8 mouse cellular contexts compared by ENCODE assay signal in genomic region chr15:3581861-3582806, GRCm38 (mm10). TPM values are rescaled to one million over a fixed set of nuclear protein-coding genes. Genes with fewer than 3 reads are reported as not detected.
DNase-seq lines count a peak whose midpoint lies in the region; ATAC-seq and TF ChIP-seq lines count a peak whose summit lies in the region.

No protein-coding gene starts in this region.

- H3K4me2 ChIP-seq in liver, postnatal 0 days (ENCODE audit: low read depth, low read length), result peak overlapping the region; percentile 75
- H3K4me2 ChIP-seq in neural tube, embryonic 15.5 days, result peak overlapping the region; percentile 85

- no peak for TF ChIP-seq EP300 in liver, postnatal 0 days (IDR thresholded peaks at IDR 0.05; ENCODE audit: low read depth)

- no peaks in the 10 kb centered on the region for H3K27me3 ChIP-seq in liver, postnatal 0 days (ENCODE audit: insufficient read depth, low read length)
- H3K27me3 ChIP-seq in neural tube, embryonic 15.5 days (replicated peaks), result no peaks in the 10 kb centered on the region

- no peaks in the 10 kb centered on the region for H3K36me3 ChIP-seq in liver, postnatal 0 days (replicated peaks; ENCODE audit: insufficient read depth, low read length)
- H3K36me3 ChIP-seq in neural tube, embryonic 15.5 days, result no peaks in the 10 kb centered on the region

- DNase-seq in ES-CJ7 (ENCODE audit: low read depth, low spot score), result peak; percentile 31
- DNase-seq in cerebellum, adult 18-20 months, result peak; percentile 9 to 24
- peak; percentile 53 to 78 for DNase-seq in heart, postnatal 36 days
- peak in 1 of 2 experiments; percentile 4 for DNase-seq in layer of hippocampus, adult 2 months (ENCODE audit: low spot score in 2 of 2)
- DNase-seq in liver, postnatal 0 days, result peak; percentile 39
- DNase-seq in yolk sac, embryonic 10.5 days (ENCODE audit: low spot score), result peak; percentile 69

- peak overlapping the region; percentile 86 for H3K4me3 ChIP-seq in layer of hippocampus, adult 2 months
- H3K4me3 ChIP-seq in liver, postnatal 0 days (ENCODE audit: low read depth, low read length), result peak overlapping the region; percentile 70
- H3K4me3 ChIP-seq in neural tube, embryonic 15.5 days (replicated peaks), result peak overlapping the region; percentile 79

- intact Hi-C loops in heart, postnatal 36 days (cut with DNase I), result loop anchor here (2.0 to 5.0 kb wide), 3 partner anchors 75 to 370 kb away; no protein-coding TSS in a partner anchor

- no peak for TF ChIP-seq CTCF in layer of hippocampus, adult 2 months (conservative IDR thresholded peaks at IDR 0.05)
- no peak for TF ChIP-seq CTCF in liver, postnatal 0 days (IDR thresholded peaks at IDR 0.05; ENCODE audit: low read depth)

- no peaks in the 10 kb centered on the region for H3K9me3 ChIP-seq in liver, postnatal 0 days (ENCODE audit: low read length)
- H3K9me3 ChIP-seq in neural tube, embryonic 15.5 days (replicated peaks), result no peaks in the 10 kb centered on the region

- H3K4me1 ChIP-seq in liver, postnatal 0 days (ENCODE audit: insufficient read depth), result peaks cover 12% of the 10 kb centered on the region
- peaks cover 21% of the 10 kb centered on the region for H3K4me1 ChIP-seq in neural tube, embryonic 15.5 days

- H3K27ac ChIP-seq in layer of hippocampus, adult 2 months, result peak overlapping the region; percentile 96
- peak overlapping the region; percentile 91; the same call in 1 of the 2 replicates for H3K27ac ChIP-seq in liver, postnatal 0 days (ENCODE audit: low read depth)
- H3K27ac ChIP-seq in neural tube, embryonic 15.5 days (replicated peaks), result peak overlapping the region; percentile 74

- WGBS in liver, postnatal 0 days (ENCODE audit: insufficient replicate concordance), result 4% methylated on average over 34 of the region's 34 CpGs
- WGBS in neural tube, embryonic 15.5 days, result 7% methylated on average over 34 of the region's 34 CpGs

- ATAC-seq in frontal cortex, adult (ENCODE audit: low TSS enrichment), result peak; percentile 51
- ATAC-seq in liver, postnatal 0 days, result peak; percentile 60
- ATAC-seq in neural tube, embryonic 15.5 days (ENCODE audit: low FRiP score), result peak; percentile 56

- H3K9ac ChIP-seq in liver, postnatal 0 days (replicated peaks), result peak overlapping the region; percentile 66
- H3K9ac ChIP-seq in neural tube, embryonic 15.5 days (replicated peaks), result peak overlapping the region; percentile 82

RNA-seq across cellular contexts. Expression of gene Ghr, which starts 1.2 kb away (rescaled TPM):
- total RNA-seq in heart, postnatal 36 days (2021), result 100 to 1,000 TPM; 164 to 166 TPM
- total RNA-seq in layer of hippocampus, adult 2 months (2021), result 10 to 100 TPM; 10.7 to 11.4 TPM
- 59.7 and 65.6 TPM in 2 replicates for polyA plus RNA-seq in liver, postnatal 0 days (2015; fragmentation: Nextera tagmentation; extraction: Ambion mirVana)
- polyA plus RNA-seq in neural tube, embryonic 15.5 days (2015; fragmentation: Nextera tagmentation; extraction: Ambion mirVana), result 10.9 and 20.2 TPM in 2 replicates

Comparison
In these comparisons a context has a peak if more than half of its experiments do, and no peak if none do; other contexts are left out.
1. RNA of gene Ghr, which starts 1.2 kb away (total RNA-seq): 164 to 166 TPM in heart, postnatal 36 days; 10.7 to 11.4 TPM in layer of hippocampus, adult 2 months; every median in the first group is over 10 times any median in the second.
2. Peak in every context shown above with its lines, with median percentiles within 50 percentile points of each other: ATAC-seq, H3K27ac ChIP-seq and H3K4me3 ChIP-seq.